Mouse (Mus musculus): ENCODE data around the gene Dnal1.

DNA sequence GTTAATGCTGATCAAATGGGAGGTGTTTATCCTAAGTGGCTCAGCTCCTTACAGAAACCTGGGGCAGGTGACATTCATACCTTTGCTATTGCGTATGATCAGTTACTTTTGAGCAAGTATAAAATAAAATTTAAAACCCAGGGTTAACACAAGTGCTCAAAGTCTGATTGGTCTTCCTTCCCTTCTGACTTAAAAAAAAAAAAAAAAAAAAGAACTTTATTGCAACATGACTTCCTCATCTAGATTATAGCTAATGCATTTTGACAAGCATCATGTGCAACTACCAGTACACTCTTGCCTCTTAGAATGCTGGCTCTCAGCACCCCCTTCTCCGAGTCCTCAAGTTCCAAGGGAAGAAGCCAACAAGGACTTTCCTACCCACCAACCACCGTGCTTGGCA lies 58.0 kb downstream of the Dnal1 start:
- TF ChIP-seq TAL1 (conservative IDR thresholded peaks at IDR 0.05; ENCODE audit: low read depth, low read length) (no peak), CTCF (IDR thresholded peaks at IDR 0.05; ENCODE audit: low read depth, low read length) (no peak), GATA2 (IDR thresholded peaks at IDR 0.05; ENCODE audit: borderline replicate concordance, low read depth, low read length) (no peak), GATA1 (IDR thresholded peaks at IDR 0.05; ENCODE audit: borderline replicate concordance, low read length) (no peak), POLR2AphosphoS5 (IDR thresholded peaks at IDR 0.05; ENCODE audit: insufficient replicate concordance, low read depth, low read length) (no peak)

Data from G1E (cell line).